Mouse (Mus musculus) heart, postnatal 0 days (tissue): ENCODE measurements around the gene D630039A03Rik. TPM values are rescaled to one million over a fixed set of nuclear protein-coding genes. Genes with fewer than 3 reads are reported as not detected.

Source experiments
- ATAC-seq: fragments of 200-750 bp; cut with Nextera tagmentation; 2 replicates; pipeline ENCODE4 v1.8.0; 2017; ENCODE audit warnings: low read depth, moderate number of reproducible peaks, moderate library complexity; ENCODE audit not compliant: insufficient read depth
- DNase-seq: peaks from one replicate; pipeline ENCODE4 v3.0.0-alpha.2; 2016; ENCODE audit warnings: low spot score
- H3K27ac ChIP-seq: fragments of 300-500 bp; sonication (generic); 2 replicates; pipeline ENCODE4 v1.5.1; 2014; ENCODE audit warnings: low read depth, mild to moderate bottlenecking
- H3K27me3 ChIP-seq: fragments of 300-500 bp; sonication (generic); 2 replicates; pipeline ENCODE4 v1.6.1; 2014; ENCODE audit warnings: low read length, mixed read lengths; ENCODE audit not compliant: control insufficient read depth, insufficient read depth
- H3K36me3 ChIP-seq: fragments of 300-500 bp; sonication (generic); replicated peaks from 2 replicates; pipeline ENCODE4 v1.6.1; 2014; ENCODE audit warnings: low read length, mixed read lengths; ENCODE audit not compliant: control insufficient read depth, insufficient read depth
- H3K4me1 ChIP-seq: fragments of 300-500 bp; sonication (generic); 2 replicates; pipeline ENCODE4 v1.6.1; 2014; ENCODE audit warnings: antibody characterized with exemption; ENCODE audit not compliant: control insufficient read depth, insufficient read depth
- H3K4me2 ChIP-seq: fragments of 300-500 bp; sonication (generic); 2 replicates; pipeline ENCODE4 v1.6.1; 2014; ENCODE audit warnings: low read depth, mild to moderate bottlenecking, low read length, moderate library complexity
- H3K4me3 ChIP-seq: fragments of 300-500 bp; sonication (generic); 2 replicates; pipeline ENCODE4 v1.5.1; 2014; ENCODE audit warnings: low read depth, low read length
- H3K9ac ChIP-seq: fragments of 300-500 bp; sonication (generic); replicated peaks from 2 replicates; pipeline ENCODE4 v1.6.1; 2014; ENCODE audit warnings: low read depth, low read length, mixed read lengths
- H3K9me3 ChIP-seq: fragments of 300-500 bp; sonication (generic); replicated peaks from 2 replicates; pipeline ENCODE4 v1.6.1; 2016; ENCODE audit warnings: low read length; ENCODE audit not compliant: control insufficient read depth
- CTCF ChIP-seq: IDR thresholded peaks from 2 replicates; pipeline ENCODE4 v1.5.1; 2016; ENCODE audit warnings: antibody characterized with exemption, control low read depth, low read depth
- EP300 ChIP-seq: IDR thresholded peaks from 2 replicates; pipeline ENCODE4 v1.6.1; 2016; ENCODE audit warnings: antibody characterized with exemption, low read depth
- WGBS: fragments of 180-500 bp; shearing (Covaris S2); extraction: QIAGEN DNeasy Blood & Tissue Kit; methylation state at CpG from one replicate; pipeline ENCODE4 v1.1.7; 2014; 5-methylcytosine and 5-hydroxymethylcytosine counted together
- polyA plus RNA-seq: library from polyadenylated mRNA; unstranded; fragments of >200 nt; fragmentation: Nextera tagmentation; extraction: Ambion mirVana; gene quantifications from 2 replicates; pipeline ENCODE4 v1.2.1, GENCODE M21; 2015
- total RNA-seq: library from RNA; depleted of rRNA; stranded (reverse); fragments of >200 nt; gene quantifications from 2 replicates; pipeline ENCODE4 v1.2.3, GENCODE M21; 2014; ENCODE audit warnings: low replicate concordance

The D630039A03Rik gene
- total and polyA plus RNA-seq, 2 experiments from 2014 or later: 0.08 TPM; not detected in 1

- TF ChIP-seq EP300: no peak
- TF ChIP-seq CTCF: peak; percentile 67
- no peak for ATAC-seq
- Histone ChIP-seq H3K9me3 (no peaks in the 10 kb centered on the region), H3K36me3 (no peaks in the 10 kb centered on the region), H3K27ac (no peak overlapping the region), H3K4me3 (no peak overlapping the region), H3K27me3 (no peaks in the 10 kb centered on the region), H3K4me1 (no peaks in the 10 kb centered on the region), H3K9ac (no peak overlapping the region), H3K4me2 (no peak overlapping the region)
- 22% methylated on average over 3 of the region's 3 CpGs for WGBS
- DNase-seq: peak; percentile 37
Measured at GRCm38 (mm10) chr4:57927464-57928205, 11.5 kb upstream of the D630039A03Rik start.

GRCm38 (mm10) chr4:57924556-57925071, 8.5 kb upstream of the D630039A03Rik start:
- H3K4me1 ChIP-seq: no peaks in the 10 kb centered on the region
- DNase-seq (no peak), ATAC-seq (no peak)
- no peak overlapping the region for H3K4me3 ChIP-seq
- H3K9ac ChIP-seq: no peak overlapping the region
- no peak overlapping the region for H3K27ac ChIP-seq
- WGBS: 74% methylated on average over 6 of the region's 6 CpGs
- H3K27me3 ChIP-seq: no peaks in the 10 kb centered on the region
- H3K4me2 ChIP-seq: no peak overlapping the region
- no peaks in the 10 kb centered on the region for H3K36me3 ChIP-seq
- no peak for TF ChIP-seq CTCF
- no peak for TF ChIP-seq EP300
- H3K9me3 ChIP-seq: no peaks in the 10 kb centered on the region

GRCm38 (mm10) chr4:57922171-57922570, 6.1 kb upstream of the D630039A03Rik start:
- no peaks in the 10 kb centered on the region for H3K4me1 ChIP-seq
- DNase-seq (no peak), ATAC-seq (no peak)
- H3K36me3 ChIP-seq: no peaks in the 10 kb centered on the region
- H3K27ac ChIP-seq: no peak overlapping the region
- H3K9me3 ChIP-seq: no peaks in the 10 kb centered on the region
- TF ChIP-seq CTCF: no peak
- TF ChIP-seq EP300: no peak
- WGBS: 72% methylated on average over 5 of the region's 5 CpGs
- no peaks in the 10 kb centered on the region for H3K27me3 ChIP-seq
- H3K4me2 ChIP-seq: no peak overlapping the region
- no peak overlapping the region for H3K4me3 ChIP-seq
- H3K9ac ChIP-seq: no peak overlapping the region

- WGBS: 81% methylated on average over 1 of the region's 1 CpGs
- peaks cover 6% of the 10 kb centered on the region for H3K4me1 ChIP-seq
- H3K4me3 ChIP-seq: no peak overlapping the region
- no peak overlapping the region for H3K9ac ChIP-seq
- ATAC-seq (no peak), DNase-seq (no peak)
- H3K27me3 ChIP-seq: no peaks in the 10 kb centered on the region
- H3K9me3 ChIP-seq: no peaks in the 10 kb centered on the region
- TF ChIP-seq CTCF (no peak), EP300 (no peak)
- no peak overlapping the region for H3K4me2 ChIP-seq
- H3K36me3 ChIP-seq: no peaks in the 10 kb centered on the region
- H3K27ac ChIP-seq: no peak overlapping the region
Measured at GRCm38 (mm10) chr4:57920522-57920921, 4.4 kb upstream of the D630039A03Rik start.

- no peaks in the 10 kb centered on the region for H3K27me3 ChIP-seq
- H3K27ac ChIP-seq: no peak overlapping the region
- no peak overlapping the region for H3K4me3 ChIP-seq
- no peaks in the 10 kb centered on the region for H3K9me3 ChIP-seq
- H3K9ac ChIP-seq: no peak overlapping the region
- no peak for ATAC-seq
- no peak for TF ChIP-seq CTCF
- H3K4me1 ChIP-seq: peaks cover 13% of the 10 kb centered on the region
- WGBS: 35% methylated on average over 8 of the region's 8 CpGs
- H3K36me3 ChIP-seq: no peaks in the 10 kb centered on the region
- H3K4me2 ChIP-seq: no peak overlapping the region
- no peak for DNase-seq
Measured at GRCm38 (mm10) chr4:57919494-57920423, 3.7 kb upstream of the D630039A03Rik start.
